7 mouse cellular contexts compared by ENCODE assay signal in genomic region chr5:143403221-143404147, GRCm38 (mm10). TPM values are rescaled to one million over a fixed set of nuclear protein-coding genes. Genes with fewer than 3 reads are reported as not detected.
DNase-seq lines count a peak whose midpoint lies in the region; ATAC-seq and TF ChIP-seq lines count a peak whose summit lies in the region.

Gene Kdelr2, plus strand, starts transcription at chr5:143403838.

- intact Hi-C loops in left cerebral cortex, postnatal 4 days (cut with DNase I) = no loop called here

- peak within 1 kb of the TSS; percentile 97 for H3K27ac ChIP-seq in intestine, postnatal 0 days (ENCODE audit: low read depth, low read length)
- peak within 1 kb of the TSS; percentile 81 for H3K27ac ChIP-seq in midbrain, embryonic 12.5 days (replicated peaks)
- H3K27ac ChIP-seq in small intestine, adult 2 months (ENCODE audit: insufficient read depth, low read depth, low read length) = peak within 1 kb of the TSS; percentile 87

- peak within 1 kb of the TSS; percentile 65 for H3K4me2 ChIP-seq in intestine, postnatal 0 days (replicated peaks; ENCODE audit: low read depth)
- peak within 1 kb of the TSS; percentile 90 for H3K4me2 ChIP-seq in midbrain, embryonic 12.5 days (replicated peaks)

- peak; percentile 77 for ATAC-seq in intestine, postnatal 0 days
- ATAC-seq in midbrain, embryonic 12.5 days (ENCODE audit: low FRiP score, low read depth) = peak; percentile 95

- peaks cover 16% of the 10 kb centered on the region for H3K36me3 ChIP-seq in intestine, postnatal 0 days (ENCODE audit: control insufficient read depth, insufficient read depth)
- H3K36me3 ChIP-seq in midbrain, embryonic 12.5 days = peaks cover 18% of the 10 kb centered on the region
- H3K36me3 ChIP-seq in small intestine, adult 2 months (ENCODE audit: control insufficient read depth, insufficient read depth, low read length) = peaks cover 20% of the 10 kb centered on the region

- H3K9ac ChIP-seq in intestine, postnatal 0 days (ENCODE audit: low read depth, low read length) = peak within 1 kb of the TSS; percentile 94
- peak within 1 kb of the TSS; percentile 88 for H3K9ac ChIP-seq in midbrain, embryonic 12.5 days (replicated peaks)

- peak; percentile 81 for TF ChIP-seq POLR2A in small intestine, adult 2 months (IDR thresholded peaks at IDR 0.05; ENCODE audit: low read depth, low read length)

- no peaks in the 10 kb centered on the region for H3K27me3 ChIP-seq in intestine, postnatal 0 days (replicated peaks; ENCODE audit: control insufficient read depth, insufficient read depth, low read length)
- no peaks in the 10 kb centered on the region for H3K27me3 ChIP-seq in midbrain, embryonic 12.5 days
- no peaks in the 10 kb centered on the region for H3K27me3 ChIP-seq in small intestine, adult 2 months (ENCODE audit: control insufficient read depth, insufficient read depth, low read length)

- peak within 1 kb of the TSS; percentile 90 for H3K4me3 ChIP-seq in intestine, postnatal 0 days (ENCODE audit: low read depth, low read length)
- H3K4me3 ChIP-seq in midbrain, embryonic 12.5 days = peak within 1 kb of the TSS; percentile 87
- H3K4me3 ChIP-seq in small intestine, adult 2 months (ENCODE audit: low read depth, low read length) = peak within 1 kb of the TSS; percentile 94

- no peaks in the 10 kb centered on the region for H3K9me3 ChIP-seq in intestine, postnatal 0 days (ENCODE audit: control insufficient read depth)
- no peaks in the 10 kb centered on the region for H3K9me3 ChIP-seq in midbrain, embryonic 12.5 days

- TF ChIP-seq CTCF in intestine, postnatal 0 days (IDR thresholded peaks at IDR 0.05; ENCODE audit: low read depth) = no peak; the same call in 1 of the 2 replicates
- TF ChIP-seq CTCF in small intestine, adult 2 months (IDR thresholded peaks at IDR 0.05; ENCODE audit: extremely low read depth, insufficient read length, insufficient replicate concordance, low read depth, low read length) = no peak

- H3K4me1 ChIP-seq in intestine, postnatal 0 days (replicated peaks; ENCODE audit: control insufficient read depth, insufficient read depth, low read length) = peaks cover 4% of the 10 kb centered on the region; the same call in 1 of the 2 replicates
- H3K4me1 ChIP-seq in midbrain, embryonic 12.5 days = peaks cover 18% of the 10 kb centered on the region
- H3K4me1 ChIP-seq in small intestine, adult 2 months (ENCODE audit: control insufficient read depth, insufficient read depth, insufficient read length, low read length) = peaks cover 38% of the 10 kb centered on the region

- under 1% methylated on average over 72 of the region's 72 CpGs for WGBS in intestine, postnatal 0 days
- 2% methylated on average over 55 of the region's 72 CpGs for WGBS in midbrain, embryonic 12.5 days
- under 1% methylated on average over 72 of the region's 72 CpGs for WGBS in small intestine, adult 2 months

- peak; percentile 85 for DNase-seq in adrenal gland, adult 8-10 months
- peak; percentile 90 for DNase-seq in embryo, embryonic 9.5 days (ENCODE audit: extremely low spot score)
- DNase-seq in gonadal fat pad, adult 2 months (ENCODE audit: low read depth) = no peak
- DNase-seq in left cerebral cortex, postnatal 4 days = peak; percentile 93

RNA-seq across cellular contexts. Expression of gene Kdelr2, which starts in this region (rescaled TPM):
- total RNA-seq in adrenal gland, adult 8-10 months (2022) = 100 to 1,000 TPM in 3 of 4 experiments, 10 to 100 TPM in 1; 97.5 to 115 (median 101) TPM
- polyA plus RNA-seq in gonadal fat pad, adult 2 months (2012; rRNA removed) = 147 and 188 TPM in 2 replicates
- polyA plus RNA-seq in intestine, postnatal 0 days (2015; fragmentation: Nextera tagmentation; extraction: Ambion mirVana) = 429 and 451 TPM in 2 replicates
- 10 to 100 TPM; 61.0 to 64.9 TPM for total RNA-seq in left cerebral cortex, postnatal 4 days (2021)
- polyA plus RNA-seq in midbrain, embryonic 12.5 days (2016; fragmentation: Nextera tagmentation; extraction: Ambion mirVana) = 177 and 184 TPM in 2 replicates
- 163 and 240 TPM in 2 replicates for polyA plus RNA-seq in small intestine, adult 2 months (2012; rRNA removed)
